Mouse (Mus musculus) testis, adult 2 months (tissue): ENCODE measurements around the gene Ercc1. TPM values are rescaled to one million over a fixed set of nuclear protein-coding genes. Genes with fewer than 3 reads are reported as not detected.

ENCODE experiments used
- H3K27ac ChIP-seq: fragments of 200-500 bp; 2 replicates; pipeline ENCODE4 v1.5.1; 2012; ENCODE audit warnings: low read depth, low read length; ENCODE audit not compliant: control insufficient read depth, insufficient read depth
- H3K27me3 ChIP-seq: fragments of 200-500 bp; 2 replicates; pipeline ENCODE4 v1.6.1; 2012; ENCODE audit warnings: mild to moderate bottlenecking, low read length, moderate library complexity; ENCODE audit not compliant: control insufficient read depth, insufficient read depth
- H3K36me3 ChIP-seq: fragments of 200-500 bp; 2 replicates; pipeline ENCODE4 v1.6.1; 2012; ENCODE audit warnings: mild to moderate bottlenecking, low read length; ENCODE audit not compliant: control insufficient read depth, insufficient read depth
- H3K4me1 ChIP-seq: fragments of 200-500 bp; 2 replicates; pipeline ENCODE4 v1.6.1; 2012; ENCODE audit warnings: low read length; ENCODE audit not compliant: control insufficient read depth, insufficient read depth
- H3K4me3 ChIP-seq: fragments of 200-500 bp; 2 replicates; pipeline ENCODE4 v1.5.1; 2012; ENCODE audit warnings: low read depth, mild to moderate bottlenecking, low read length, moderate library complexity, mixed read lengths; ENCODE audit not compliant: control insufficient read depth
- CTCF ChIP-seq: fragments of 200-500 bp; IDR thresholded peaks from 2 replicates; pipeline ENCODE4 v1.5.1; 2012; ENCODE audit warnings: low read depth, mild to moderate bottlenecking, inconsistent platforms, low read length, moderate library complexity; ENCODE audit not compliant: control insufficient read depth, insufficient read depth, insufficient replicate concordance
- POLR2A ChIP-seq: fragments of 200-500 bp; IDR thresholded peaks from 2 replicates; pipeline ENCODE4 v1.6.1; 2012; ENCODE audit warnings: low read depth, mild to moderate bottlenecking, inconsistent platforms, low read length, moderate library complexity; ENCODE audit not compliant: control insufficient read depth
- polyA plus RNA-seq: library from polyadenylated mRNA; depleted of rRNA; stranded (reverse); fragments of >200 nt; gene quantifications from 2 replicates; pipeline ENCODE4 v1.2.3, GENCODE M21; 2012

The Ercc1 gene
- polyA plus RNA-seq, 1 experiment, result 50.1 TPM

- no peaks in the 10 kb centered on the region for H3K27me3 ChIP-seq
- H3K27ac ChIP-seq, result no peak overlapping the region
- TF ChIP-seq POLR2A, result no peak
- peak; percentile 87 for TF ChIP-seq CTCF
- H3K36me3 ChIP-seq, result no peaks in the 10 kb centered on the region
- peaks cover 54% of the 10 kb centered on the region for H3K4me1 ChIP-seq
- peak overlapping the region; percentile 89 for H3K4me3 ChIP-seq
Measured at GRCm38 (mm10) chr7:19361720-19362119, 17.1 kb downstream of the Ercc1 start.

GRCm38 (mm10) chr7:19362276-19362675, 17.7 kb downstream of the Ercc1 start:
- Histone ChIP-seq H3K4me1 (peaks cover 58% of the 10 kb centered on the region), H3K4me3 (no peak overlapping the region), H3K27me3 (no peaks in the 10 kb centered on the region), H3K36me3 (no peaks in the 10 kb centered on the region), H3K27ac (no peak overlapping the region)
- TF ChIP-seq POLR2A (no peak), CTCF (no peak)

GRCm38 (mm10) chr7:19363881-19364280, 19.3 kb downstream of the Ercc1 start:
- no peak overlapping the region for H3K27ac ChIP-seq
- H3K4me3 ChIP-seq, result no peak overlapping the region

GRCm38 (mm10) chr7:19365376-19365775, 20.8 kb downstream of the Ercc1 start:
- TF ChIP-seq POLR2A, result no peak
- TF ChIP-seq CTCF, result no peak

More at GRCm38 (mm10) chr7:19363881-19364280, 19.3 kb downstream of the Ercc1 start:
- Histone ChIP-seq H3K36me3 (no peaks in the 10 kb centered on the region), H3K27me3 (no peaks in the 10 kb centered on the region), H3K4me1 (peaks cover 62% of the 10 kb centered on the region)
- peak; percentile 90 for TF ChIP-seq CTCF
- TF ChIP-seq POLR2A, result no peak

DNA sequence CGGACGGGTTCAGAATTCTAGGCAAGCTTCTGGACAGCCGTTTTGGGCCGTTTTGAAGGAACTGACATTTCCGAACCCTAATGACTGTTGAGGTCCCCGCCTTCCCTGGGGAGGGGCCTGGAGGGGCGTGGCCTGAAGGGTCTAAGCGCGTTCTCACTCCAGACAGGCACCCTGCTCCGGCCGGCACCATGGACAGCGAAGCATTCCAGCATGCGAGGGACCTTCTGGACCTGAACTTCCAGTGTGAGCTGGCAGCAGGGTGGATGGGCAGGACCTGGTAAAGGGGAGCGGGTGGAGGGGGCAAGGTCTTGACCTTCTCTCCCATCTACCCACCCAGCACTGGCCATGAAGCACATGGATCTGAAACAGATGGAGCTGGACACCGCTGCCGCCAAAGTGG, 23.8 kb downstream of the Ercc1 start:
- Histone ChIP-seq H3K27ac (peak overlapping the region; percentile 91), H3K36me3 (no peaks in the 10 kb centered on the region; the same call in 1 of the 2 replicates), H3K27me3 (no peaks in the 10 kb centered on the region), H3K4me3 (peak overlapping the region; percentile 88), H3K4me1 (peaks cover 42% of the 10 kb centered on the region)
- TF ChIP-seq POLR2A (peak; percentile 76), CTCF (peak; percentile 13; the same call in 1 of the 2 replicates)

More at GRCm38 (mm10) chr7:19365376-19365775, 20.8 kb downstream of the Ercc1 start:
- Histone ChIP-seq H3K27me3 (no peaks in the 10 kb centered on the region), H3K4me1 (peaks cover 62% of the 10 kb centered on the region), H3K4me3 (no peak overlapping the region), H3K27ac (no peak overlapping the region), H3K36me3 (no peaks in the 10 kb centered on the region)

DNA sequence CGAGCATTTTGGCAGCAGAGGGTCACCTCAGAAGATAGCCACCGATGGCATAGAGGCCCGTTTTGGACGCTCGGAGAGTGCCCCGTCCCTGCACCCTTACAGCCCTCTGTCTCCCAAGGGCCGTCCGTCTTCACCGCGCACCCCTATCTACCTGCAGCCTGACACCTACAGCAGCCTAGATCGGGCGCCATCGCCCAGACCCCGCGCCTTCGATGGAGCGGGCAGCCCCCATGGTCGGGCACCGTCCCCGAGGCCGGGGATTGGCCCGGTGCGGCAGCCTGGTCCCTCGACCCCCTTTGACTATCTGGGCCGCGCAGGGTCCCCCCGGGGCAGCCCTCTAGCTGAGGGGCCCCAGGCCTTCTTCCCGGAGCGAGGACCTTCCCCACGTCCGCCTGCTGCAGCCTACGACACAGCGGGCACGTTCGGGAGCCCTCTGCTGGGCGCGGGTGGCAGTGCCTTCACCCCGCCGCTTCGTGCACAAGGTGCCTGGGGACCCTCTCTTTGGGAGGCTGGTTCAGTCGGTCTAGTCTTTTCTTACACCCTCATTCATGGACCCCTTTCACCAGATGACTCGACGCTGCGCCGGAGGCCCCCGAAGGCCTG, 25.3 kb downstream of the Ercc1 start:
- peaks cover 30% of the 10 kb centered on the region for H3K4me1 ChIP-seq
- H3K27me3 ChIP-seq, result no peaks in the 10 kb centered on the region
- 0 out of 2 replicates have a peak overlapping the region, but pooled peaks have one; percentile 5 for H3K27ac ChIP-seq
- H3K4me3 ChIP-seq, result peak overlapping the region; percentile 71
- TF ChIP-seq POLR2A (no peak), CTCF (peak; percentile 72; the same call in 1 of the 2 replicates)
- no peaks in the 10 kb centered on the region; the same call in 1 of the 2 replicates for H3K36me3 ChIP-seq

GRCm38 (mm10) chr7:19373367-19373766, 28.8 kb downstream of the Ercc1 start:
- H3K27me3 ChIP-seq, result no peaks in the 10 kb centered on the region
- no peak overlapping the region for H3K4me3 ChIP-seq
- no peaks in the 10 kb centered on the region; the same call in 1 of the 2 replicates for H3K36me3 ChIP-seq
- peaks cover 17% of the 10 kb centered on the region for H3K4me1 ChIP-seq
- TF ChIP-seq POLR2A, result no peak
- no peak for TF ChIP-seq CTCF
- H3K27ac ChIP-seq, result no peak overlapping the region

GRCm38 (mm10) chr7:19375368-19375767, 30.8 kb downstream of the Ercc1 start:
- TF ChIP-seq CTCF, result no peak
- no peak for TF ChIP-seq POLR2A
- Histone ChIP-seq H3K27ac (no peak overlapping the region), H3K4me3 (no peak overlapping the region), H3K36me3 (no peaks in the 10 kb centered on the region; the same call in 1 of the 2 replicates), H3K27me3 (no peaks in the 10 kb centered on the region), H3K4me1 (peaks cover 6% of the 10 kb centered on the region)
